Mouse (Mus musculus): Measurements from ENCODE around the gene Cend1.

Cend1 gene

GRCm38 (mm10) chr7:141443081-141443821 is 14.0 kb upstream of the Cend1 start:
- peak; percentile 64 for DNase-seq (ENCODE audit: low spot score)

- DNase-seq (ENCODE audit: low spot score), result no peak
These were observed 12.9 kb upstream of the Cend1 start for GRCm38 (mm10) chr7:141442199-141442598.

GRCm38 (mm10) chr7:141441460-141441859 is 12.2 kb upstream of the Cend1 start:
- no peak for DNase-seq (ENCODE audit: low spot score)

GRCm38 (mm10) chr7:141440613-141441012 is 11.3 kb upstream of the Cend1 start:
- no peak for DNase-seq (ENCODE audit: low spot score)

- DNase-seq (ENCODE audit: low spot score), result no peak
These were observed 10.5 kb upstream of the Cend1 start for GRCm38 (mm10) chr7:141439811-141440210.

GRCm38 (mm10) chr7:141439140-141439679 is 9.9 kb upstream of the Cend1 start:
- no peak for DNase-seq (ENCODE audit: low spot score)

- no peak for DNase-seq (ENCODE audit: low spot score)
These were observed 9.1 kb upstream of the Cend1 start for GRCm38 (mm10) chr7:141438201-141438968.

- DNase-seq (ENCODE audit: low spot score), result peak; percentile 75
These were observed 8.2 kb upstream of the Cend1 start, which contains the start of gene Slc25a22 for GRCm38 (mm10) chr7:141437178-141438120. Gene Slc25a22 (minus strand): TSS chr7:141437892.

- DNase-seq (ENCODE audit: low spot score), result no peak
These were observed 7.2 kb upstream of the Cend1 start for GRCm38 (mm10) chr7:141436523-141436892.

- no peak for DNase-seq (ENCODE audit: low spot score)
These were observed 6.7 kb upstream of the Cend1 start for GRCm38 (mm10) chr7:141435856-141436522.

- peak; percentile 80 for DNase-seq (ENCODE audit: low spot score)
These were observed 6.0 kb upstream of the Cend1 start for GRCm38 (mm10) chr7:141435129-141435855.

- no peak for DNase-seq (ENCODE audit: low spot score)
These were observed 5.2 kb upstream of the Cend1 start for GRCm38 (mm10) chr7:141434464-141434863.

- DNase-seq (ENCODE audit: low spot score), result no peak
These were observed 4.5 kb upstream of the Cend1 start for GRCm38 (mm10) chr7:141433517-141434400.

GRCm38 (mm10) chr7:141432741-141433516 is 3.6 kb upstream of the Cend1 start:
- no peak for DNase-seq (ENCODE audit: low spot score)

GRCm38 (mm10) chr7:141432186-141432611 is 2.9 kb upstream of the Cend1 start:
- no peak for DNase-seq (ENCODE audit: low spot score)

- DNase-seq (ENCODE audit: low spot score), result no peak
These were observed 2.3 kb upstream of the Cend1 start for GRCm38 (mm10) chr7:141431434-141432185.

GRCm38 (mm10) chr7:141430585-141431240 is 1.4 kb upstream of the Cend1 start:
- DNase-seq (ENCODE audit: low spot score), result no peak

All from c-Kit-positive CD71-positive TER-119-positive erythroid progenitor cells, embryonic 14.5 days (primary cell).